Mouse (Mus musculus): ENCODE measurements around the gene Cdc37.

DNA sequence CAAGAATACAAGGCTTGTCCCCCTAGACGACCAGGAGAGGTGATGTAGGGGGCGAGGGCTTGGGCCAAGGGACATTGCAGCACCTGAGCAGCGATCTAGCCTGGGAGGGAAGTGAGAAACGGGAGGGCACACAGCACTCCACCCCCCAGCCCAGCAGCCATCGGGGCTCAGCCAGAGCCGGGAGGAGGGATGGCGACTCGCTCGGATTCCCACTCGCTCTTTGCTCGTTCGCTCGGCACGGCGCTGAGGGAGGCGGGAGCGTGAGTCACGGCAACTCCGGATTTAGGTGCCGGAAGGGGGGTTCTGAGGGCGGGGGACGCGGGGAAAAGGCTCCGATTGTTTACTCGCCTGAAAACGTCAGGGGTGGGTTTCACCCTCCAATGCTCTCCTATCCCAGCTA, 14.3 kb upstream of the Cdc37 start:
- TF ChIP-seq CTCF (IDR thresholded peaks at IDR 0.05; ENCODE audit: extremely low read depth, insufficient read length, insufficient replicate concordance, low read depth, low read length) (no peak), POLR2A (IDR thresholded peaks at IDR 0.05; ENCODE audit: low read depth, low read length) (no peak)

Measured in small intestine, adult 2 months (tissue).